Mouse (Mus musculus) CD4-positive, CD25-positive, alpha-beta regulatory T cell, adult 9 weeks (primary cell): ENCODE results near the gene Olfr316. TPM values are rescaled to one million over a fixed set of nuclear protein-coding genes. Genes with fewer than 3 reads are reported as not detected.

Experiments
- polyA plus RNA-seq: library from polyadenylated mRNA; unstranded; fragments of 100-300 nt; shearing (Covaris generic); gene quantifications from one replicate; pipeline ENCODE4 v1.2.1, GENCODE M21; 2017

Gene Olfr316
- polyA plus RNA-seq = not detected

DNA sequence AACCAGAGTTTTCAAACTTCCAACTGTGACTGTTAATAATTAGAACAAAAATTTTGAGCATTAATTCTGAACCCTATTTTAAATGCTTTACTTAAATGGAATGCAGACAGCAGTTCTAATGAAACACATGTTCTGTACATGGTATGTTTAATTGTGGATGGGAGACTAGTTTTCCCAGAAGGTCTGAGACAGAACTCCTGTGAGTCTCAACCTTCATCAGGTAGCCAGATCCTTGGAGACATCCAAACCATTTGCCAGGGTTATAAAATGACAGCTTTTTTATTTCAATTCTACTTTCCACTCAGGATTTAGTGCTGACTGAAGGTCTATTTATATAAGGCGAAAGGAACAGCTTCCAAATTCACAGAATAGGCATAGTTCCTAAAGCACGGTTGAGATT, at the start of gene Olfr316:
TSS of gene Olfr316 (plus strand) at position 301 of the 400 bp plus-strand sequence.

GRCm38 (mm10) chr11:58723914-58724313, 28.6 kb upstream of the Olfr316 start, which contains the start of gene Olfr318:
Gene Olfr318, minus strand, starts transcription at chr11:58724014.

DNA sequence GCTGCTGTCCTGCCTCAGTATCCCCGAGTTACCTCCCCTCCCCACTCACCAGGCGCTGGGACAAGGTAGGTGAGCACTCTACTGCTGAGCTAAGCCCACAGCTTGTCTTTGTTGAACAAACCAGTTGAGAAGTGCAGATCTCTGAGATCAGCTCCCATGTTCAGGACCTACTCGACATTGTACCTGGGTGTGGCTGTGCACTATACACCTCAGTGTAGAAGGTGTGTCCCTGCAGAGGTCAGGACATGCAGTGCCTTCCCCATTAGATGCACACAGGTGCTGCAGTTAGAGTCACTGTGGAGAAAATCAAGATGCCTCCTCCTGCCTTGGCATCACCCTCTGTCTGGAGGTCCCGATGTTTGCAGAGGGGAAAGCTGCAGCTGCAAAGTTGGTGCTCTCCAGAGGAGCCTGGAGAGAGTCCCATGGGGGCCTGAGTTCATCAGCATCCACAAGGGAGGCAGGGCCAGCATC, 13.7 kb upstream of the Olfr316 start, which contains the start of gene Olfr317:
TSS of gene Olfr317 (minus strand) at position 421 of the 471 bp plus-strand sequence.

GRCm38 (mm10) chr11:58772888-58773287, 20.4 kb downstream of the Olfr316 start, which contains the start of gene Olfr315:
Gene Olfr315, plus strand, starts transcription at chr11:58773188.

GRCm38 (mm10) chr11:58782480-58783089, 30.1 kb downstream of the Olfr316 start, which contains the start of gene Olfr314:
Gene Olfr314, plus strand, starts transcription at chr11:58782952.

GRCm38 (mm10) chr11:58801558-58802228, 49.2 kb downstream of the Olfr316 start, which contains the start of gene Fam183b:
Gene Fam183b, minus strand, starts transcription at chr11:58801960.

Other genes starting within 250 kb of the Olfr316 start
- not detected for gene Olfr330, start 217.9 kb upstream of the Olfr316 start, polyA plus RNA-seq
- gene Olfr329-ps, start 206.3 kb upstream of the Olfr316 start, polyA plus RNA-seq = not detected
- not detected for gene Olfr328, start 197.1 kb upstream of the Olfr316 start, polyA plus RNA-seq
- not detected for gene Olfr224, start 182.2 kb upstream of the Olfr316 start, polyA plus RNA-seq
- gene Olfr325, start 175.0 kb upstream of the Olfr316 start, polyA plus RNA-seq = not detected
- not detected for gene Olfr324, start 157.6 kb upstream of the Olfr316 start, polyA plus RNA-seq
- not detected for gene 2210407C18Rik, start 136.7 kb upstream of the Olfr316 start, polyA plus RNA-seq
- not detected for gene Olfr323, start 122.2 kb upstream of the Olfr316 start, polyA plus RNA-seq
- gene Trim58, start 112.3 kb upstream of the Olfr316 start, polyA plus RNA-seq = not detected
- not detected for gene Olfr322, start 94.0 kb upstream of the Olfr316 start, polyA plus RNA-seq
- not detected for gene Olfr320, start 71.6 kb upstream of the Olfr316 start, polyA plus RNA-seq
- not detected for gene Olfr319, start 53.6 kb upstream of the Olfr316 start, polyA plus RNA-seq
- gene Olfr318, start 28.7 kb upstream of the Olfr316 start, polyA plus RNA-seq = 0.09 TPM
- not detected for gene Olfr317, start 13.5 kb upstream of the Olfr316 start, polyA plus RNA-seq
- gene Olfr315, start 20.5 kb downstream of the Olfr316 start, polyA plus RNA-seq = not detected
- gene Olfr314, start 30.2 kb downstream of the Olfr316 start, polyA plus RNA-seq = 0.10 TPM
- gene Fam183b, start 49.2 kb downstream of the Olfr316 start, polyA plus RNA-seq = not detected
- not detected for gene Olfr313, start 62.3 kb downstream of the Olfr316 start, polyA plus RNA-seq
- gene Olfr312, start 76.5 kb downstream of the Olfr316 start, polyA plus RNA-seq = not detected
- not detected for gene Olfr311, start 86.5 kb downstream of the Olfr316 start, polyA plus RNA-seq
- 10.2 TPM for gene Gm12258, start 94.4 kb downstream of the Olfr316 start, polyA plus RNA-seq
- gene 2810021J22Rik, start 114.5 kb downstream of the Olfr316 start, polyA plus RNA-seq = 14.1 TPM
- gene Zfp39, start 151.5 kb downstream of the Olfr316 start, polyA plus RNA-seq = 12.8 TPM
- not detected for gene Btnl10, start 165.2 kb downstream of the Olfr316 start, polyA plus RNA-seq
- gene Rnf187, start 186.2 kb downstream of the Olfr316 start, polyA plus RNA-seq = 12.4 TPM
- 25.7 TPM for gene Hist3h2ba, start 196.2 kb downstream of the Olfr316 start, polyA plus RNA-seq
- 18.3 TPM for gene Hist3h2a, start 202.0 kb downstream of the Olfr316 start, polyA plus RNA-seq
- gene Trim17, start 202.0 kb downstream of the Olfr316 start, polyA plus RNA-seq = 0.45 TPM
- 25.0 TPM for gene Trim11, start 225.4 kb downstream of the Olfr316 start, polyA plus RNA-seq